Mouse (Mus musculus): ENCODE measurements around the gene Arid1b. TPM values are rescaled to one million over a fixed set of nuclear protein-coding genes. Genes with fewer than 3 reads are reported as not detected.

Arid1b gene
- total RNA-seq, 1 experiment, result 9.2 TPM

DNA sequence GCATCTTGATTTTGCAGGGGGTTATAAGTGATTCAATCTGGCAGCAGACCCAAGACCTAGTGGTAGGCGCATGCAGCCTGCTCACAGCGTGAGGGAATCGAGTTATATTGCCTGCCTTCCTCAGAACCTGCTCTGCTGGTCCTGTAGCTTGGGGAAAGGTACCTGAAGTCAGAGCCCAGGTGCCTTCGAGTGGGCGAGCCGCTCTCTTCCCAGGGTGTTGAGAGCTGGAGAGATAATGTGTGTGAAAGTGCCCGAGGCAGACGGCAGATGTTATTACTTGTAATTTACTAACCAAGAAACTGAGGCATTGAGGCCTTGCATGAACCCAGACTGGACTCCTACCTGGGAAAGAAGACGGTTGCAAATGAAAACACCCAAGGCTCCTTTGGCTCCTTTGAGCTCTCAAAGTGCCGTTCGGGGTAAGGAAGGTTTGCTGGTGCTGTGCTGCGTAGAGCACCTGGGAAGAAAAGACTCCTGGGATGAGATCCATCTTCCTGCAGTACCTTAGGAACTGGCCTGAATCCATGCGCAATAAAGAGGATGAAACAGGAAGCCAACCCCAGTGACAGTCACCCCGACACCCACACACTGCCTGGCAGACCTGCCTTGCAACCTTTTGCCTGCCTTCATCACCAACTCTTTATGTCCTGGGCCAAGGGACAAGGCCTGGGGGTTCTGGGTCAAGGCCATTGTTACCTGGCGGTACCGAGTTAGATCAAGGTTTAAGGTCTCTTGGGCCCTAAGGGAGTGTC, 401.5 kb downstream of the Arid1b start:
- no peak for DNase-seq (ENCODE audit: low read depth, low spot score)
- TF ChIP-seq ZNF384 (IDR thresholded peaks at IDR 0.05; ENCODE audit: low read depth, low read length), result no peak
- no peak for TF ChIP-seq HCFC1 (IDR thresholded peaks at IDR 0.05; ENCODE audit: borderline replicate concordance, insufficient read depth, low read length)

DNA sequence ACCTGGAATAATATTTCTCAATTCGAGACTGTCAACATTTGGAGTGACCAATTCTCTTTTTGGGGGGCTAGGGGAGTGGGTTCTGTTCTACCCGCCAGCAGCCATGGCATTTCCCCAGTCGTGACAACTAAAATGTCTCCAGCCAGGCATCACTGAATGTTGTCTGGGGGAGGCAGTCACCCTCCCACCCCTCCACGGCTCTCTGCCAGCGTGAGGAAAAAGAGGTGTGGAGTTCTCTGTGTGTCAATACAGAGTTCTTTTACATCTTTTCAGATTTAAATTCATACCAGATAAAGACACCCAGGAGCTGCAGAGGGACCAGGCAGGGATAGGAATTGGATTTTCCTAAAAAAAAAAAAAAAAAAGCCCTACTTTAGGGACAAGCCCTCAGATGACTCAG, 402.1 kb downstream of the Arid1b start:
- in situ Hi-C loops (cut with MboI; ENCODE audit: low sequenced_read_pairs in 2 of 2, unreplicated experiment in 2 of 2), result no loop called here
- no peak overlapping the region for H3K9ac ChIP-seq (ENCODE audit: insufficient read depth, low read depth, low read length, poor library complexity, severe bottlenecking)
- no peak overlapping the region for H3K27ac ChIP-seq (ENCODE audit: insufficient read depth, low read depth, low read length, poor library complexity, severe bottlenecking)
- H3K4me1 ChIP-seq (ENCODE audit: control insufficient read depth in 2 of 2, insufficient read depth in 2 of 2, low read length in 2 of 2, poor library complexity in 1 of 2), result peaks cover 1 to 2% of the 10 kb centered on the region in 2 experiments; a peak in 1 of 4 replicates
- no peak overlapping the region for H3K4me3 ChIP-seq (ENCODE audit: insufficient read depth in 1 of 2, low read depth in 1 of 2, low read length in 2 of 2, poor library complexity in 1 of 2, severe bottlenecking in 1 of 2)
- TF ChIP-seq ZNF384 (IDR thresholded peaks at IDR 0.05; ENCODE audit: low read depth, low read length), result no peak
- no peak for TF ChIP-seq ZC3H11A (IDR thresholded peaks at IDR 0.05; ENCODE audit: borderline replicate concordance, low read depth, low read length)
- TF ChIP-seq MAFK (IDR thresholded peaks at IDR 0.05; ENCODE audit: insufficient read depth, low read depth, low read length), result no peak
- TF ChIP-seq CHD2 (IDR thresholded peaks at IDR 0.05; ENCODE audit: low read depth, low read length), result no peak
- no peak for TF ChIP-seq HCFC1 (IDR thresholded peaks at IDR 0.05; ENCODE audit: borderline replicate concordance, insufficient read depth, low read length)
- no peaks in the 10 kb centered on the region for H3K36me3 ChIP-seq (ENCODE audit: control insufficient read depth, insufficient read depth, low read length, poor library complexity, severe bottlenecking)
- H3K9me3 ChIP-seq (ENCODE audit: control insufficient read depth, insufficient read depth, low read depth, low read length), result no peaks in the 10 kb centered on the region
- no peak for DNase-seq (ENCODE audit: low read depth, low spot score)

More for the DNA sequence above, 401.5 kb downstream of the Arid1b start:
- Histone ChIP-seq H3K27ac (ENCODE audit: insufficient read depth, low read depth, low read length, poor library complexity, severe bottlenecking) (no peak overlapping the region), H3K4me1 (ENCODE audit: control insufficient read depth in 2 of 2, insufficient read depth in 2 of 2, low read length in 2 of 2, poor library complexity in 1 of 2) (peaks cover 1% of the 10 kb centered on the region in 2 experiments; a peak in 1 of 4 replicates), H3K9me3 (ENCODE audit: control insufficient read depth, insufficient read depth, low read depth, low read length) (no peaks in the 10 kb centered on the region), H3K4me3 (ENCODE audit: insufficient read depth in 1 of 2, low read depth in 1 of 2, low read length in 2 of 2, poor library complexity in 1 of 2, severe bottlenecking in 1 of 2) (no peak overlapping the region), H3K9ac (ENCODE audit: insufficient read depth, low read depth, low read length, poor library complexity, severe bottlenecking) (no peak overlapping the region), H3K36me3 (ENCODE audit: control insufficient read depth, insufficient read depth, low read length, poor library complexity, severe bottlenecking) (no peaks in the 10 kb centered on the region)
- in situ Hi-C loops (cut with MboI; ENCODE audit: low sequenced_read_pairs in 2 of 2, unreplicated experiment in 2 of 2), result no loop called here

Data from ES-E14 (cell line).